Mouse (Mus musculus) left cerebral cortex, postnatal 36 days (tissue): ENCODE data around the gene Chsy1. TPM values are rescaled to one million over a fixed set of nuclear protein-coding genes. Genes with fewer than 3 reads are reported as not detected.

ENCODE experiments used
- DNase-seq, 2 experiments: peaks; one replicate each; pipeline ENCODE4 v3.0.0; 2021 to 2022; ENCODE audit warnings: low spot score in 2 of 2, mixed read lengths in 1 of 2
- intact Hi-C: fragments of 180-260 bp; cut with DNase I; formaldehyde crosslinking; loops from one replicate; pipeline ENCODE4 v1.15.1; 2025
- total RNA-seq, 2 experiments: library from RNA; stranded (reverse); gene quantifications; 2 replicates each; pipeline ENCODE4 v1.2.3; 2021

Gene Chsy1
- total RNA-seq = 10 to 100 TPM; 15.4 to 16.2 TPM

GRCm38 (mm10) chr7:66108961-66109854, at the start of gene Chsy1:
Gene Chsy1 (plus strand): TSS chr7:66109515.
- intact Hi-C loops = loop anchor here (2.0 to 10.0 kb wide), 3 partner anchors 68 to 556 kb away; no protein-coding TSS in a partner anchor

DNA sequence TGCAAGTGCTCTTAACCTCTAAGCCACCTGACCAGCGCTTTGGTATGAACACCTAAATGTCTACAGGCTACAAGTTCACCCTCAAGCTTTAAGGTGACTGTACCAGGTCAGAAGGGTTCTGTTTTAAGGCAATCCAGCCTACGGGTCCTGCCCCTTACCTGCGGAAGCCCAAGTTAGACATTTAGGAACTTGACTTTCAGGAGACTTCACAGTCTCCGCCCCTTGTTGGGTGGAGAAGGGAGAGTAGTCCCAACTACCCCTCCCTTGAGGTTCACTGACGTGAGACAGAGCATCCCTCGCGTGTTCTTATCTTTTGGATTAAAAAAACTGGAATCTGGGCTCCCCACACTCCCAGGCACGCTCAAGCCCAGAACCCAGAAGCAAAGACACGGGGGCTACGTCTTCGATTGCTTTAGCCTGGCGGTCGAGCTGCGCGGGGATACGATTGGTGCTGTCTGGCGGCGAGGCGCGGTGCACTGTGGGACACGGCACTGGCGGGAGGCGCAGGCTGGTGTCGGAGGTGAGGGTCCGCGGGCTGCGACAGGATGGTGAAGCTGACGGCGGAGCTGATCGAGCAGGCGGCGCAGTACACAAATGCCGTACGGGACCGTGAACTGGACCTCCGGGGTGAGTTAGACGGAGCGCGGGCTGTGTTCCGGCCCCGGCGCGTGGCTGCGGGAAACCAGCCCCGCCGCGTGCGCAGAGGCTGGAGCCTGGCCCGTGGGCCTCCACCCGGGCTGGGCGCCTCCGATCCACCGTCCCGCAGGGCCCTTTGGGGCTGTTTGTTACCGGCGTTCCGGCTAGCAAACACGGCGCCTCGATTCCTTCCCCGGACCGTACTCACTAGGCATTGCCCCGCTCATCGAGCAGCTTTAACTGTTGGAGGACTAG, 49.0 kb upstream of the Chsy1 start:
- intact Hi-C loops = no loop called here
- peak; percentile 90 to 93 for DNase-seq

More at GRCm38 (mm10) chr7:66108961-66109854, at the start of gene Chsy1:
- peak; percentile 93 to 95 for DNase-seq

- DNase-seq = no peak
- intact Hi-C loops = no loop called here
These were observed 48.3 kb upstream of the Chsy1 start for GRCm38 (mm10) chr7:66061057-66061456.

- intact Hi-C loops = no loop called here
- DNase-seq = no peak
These were observed 32.9 kb upstream of the Chsy1 start for GRCm38 (mm10) chr7:66076411-66076810.

- intact Hi-C loops = no loop called here
These were observed 29.7 kb upstream of the Chsy1 start, which contains the start of gene Selenos for GRCm38 (mm10) chr7:66079364-66080230. Gene Selenos (plus strand): TSS chr7:66079649.

DNA sequence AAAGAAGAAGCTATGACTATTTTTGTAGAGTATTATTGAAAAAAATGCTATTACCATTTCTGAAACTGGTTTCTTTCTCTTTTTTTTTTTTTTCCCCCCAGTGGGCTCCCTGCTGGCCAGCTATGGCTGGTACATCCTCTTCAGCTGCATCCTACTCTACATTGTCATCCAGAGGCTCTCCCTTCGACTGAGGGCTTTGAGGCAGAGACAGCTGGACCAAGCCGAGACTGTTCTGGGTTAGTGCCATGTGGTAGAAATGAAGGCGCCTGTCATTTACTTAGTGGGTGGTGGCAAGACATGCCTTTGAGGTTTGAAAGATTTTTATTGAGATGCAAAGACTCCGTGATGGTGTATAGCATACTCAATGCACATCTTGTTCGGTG, 29.1 kb upstream of the Chsy1 start:
- intact Hi-C loops = no loop called here
- no peak for DNase-seq

More at GRCm38 (mm10) chr7:66079364-66080230, 29.7 kb upstream of the Chsy1 start, which contains the start of gene Selenos:
- DNase-seq = peak; percentile 93 to 95

DNA sequence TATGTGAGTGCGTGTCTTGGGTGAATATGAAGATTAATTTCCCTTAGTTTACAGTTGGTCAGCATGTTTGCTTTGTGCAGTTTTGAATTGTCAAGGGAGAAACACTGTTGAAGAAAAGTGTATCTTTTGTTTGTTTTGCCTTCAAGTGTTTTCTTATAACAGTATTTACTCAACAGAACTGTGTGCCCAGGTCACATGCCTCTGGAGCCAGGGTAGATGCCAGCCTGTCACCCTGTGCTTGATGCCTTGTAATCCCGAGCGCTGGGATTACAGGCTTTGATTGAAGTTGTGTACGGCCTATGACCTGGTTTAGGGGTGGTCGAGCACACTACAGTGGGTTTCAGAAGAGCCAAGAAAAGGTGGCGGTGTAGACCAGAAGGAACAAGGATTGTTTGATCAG, 25.6 kb upstream of the Chsy1 start:
- intact Hi-C loops = no loop called here
- DNase-seq = no peak

DNA sequence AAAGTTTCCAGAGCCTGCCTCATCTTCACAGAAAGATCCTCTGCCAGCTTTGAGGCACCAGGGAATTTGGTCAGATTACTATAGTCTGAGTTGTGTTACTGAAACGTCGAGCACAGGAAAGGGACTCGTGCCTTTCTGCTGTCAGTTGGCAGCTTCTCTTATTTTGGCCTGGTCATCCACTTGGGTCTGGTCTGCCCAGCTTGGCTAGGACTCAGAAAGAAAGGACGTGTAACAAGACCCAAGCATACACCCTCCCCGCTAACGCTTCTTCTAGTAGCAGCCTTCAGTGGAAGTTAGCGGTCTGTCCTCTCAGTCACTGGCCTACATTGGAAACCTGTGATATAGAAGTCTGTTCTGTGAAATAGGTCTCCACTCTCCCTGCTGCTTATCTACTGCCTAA, 24.8 kb upstream of the Chsy1 start:
- DNase-seq = no peak
- intact Hi-C loops = no loop called here

- DNase-seq = peak; percentile 50 to 54
- intact Hi-C loops = no loop called here
These were observed 21.7 kb upstream of the Chsy1 start for GRCm38 (mm10) chr7:66087652-66088051.

DNA sequence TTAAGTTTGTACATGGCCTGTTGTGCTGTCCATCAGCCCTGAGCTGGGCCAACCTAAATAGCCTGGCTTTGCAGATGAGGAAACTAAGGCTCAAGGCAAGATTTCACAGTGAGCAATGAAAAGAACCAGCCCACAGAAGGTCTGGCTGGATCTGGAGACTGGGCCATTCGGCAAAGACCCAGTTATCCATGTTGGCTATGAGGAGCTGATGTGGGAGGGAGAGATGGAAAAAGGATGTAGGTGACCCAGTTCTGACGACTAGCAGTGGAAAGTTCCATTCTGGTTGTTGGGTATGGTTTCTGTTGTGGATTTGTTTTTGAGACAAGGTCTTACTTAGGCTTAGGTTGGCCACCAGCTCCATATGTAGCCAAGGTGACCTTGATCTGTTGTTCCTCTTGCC, 21.2 kb upstream of the Chsy1 start:
- intact Hi-C loops = no loop called here
- peak in 1 of 2 experiments; percentile 35 for DNase-seq

- intact Hi-C loops = no loop called here
These were observed 18.6 kb upstream of the Chsy1 start for GRCm38 (mm10) chr7:66090676-66091190.

GRCm38 (mm10) chr7:66091553-66091952, 17.8 kb upstream of the Chsy1 start:
- DNase-seq = no peak
- intact Hi-C loops = no loop called here

More at GRCm38 (mm10) chr7:66090676-66091190, 18.6 kb upstream of the Chsy1 start:
- DNase-seq = no peak

- intact Hi-C loops = no loop called here
- no peak for DNase-seq
These were observed 16.7 kb upstream of the Chsy1 start for GRCm38 (mm10) chr7:66092656-66093055.

DNA sequence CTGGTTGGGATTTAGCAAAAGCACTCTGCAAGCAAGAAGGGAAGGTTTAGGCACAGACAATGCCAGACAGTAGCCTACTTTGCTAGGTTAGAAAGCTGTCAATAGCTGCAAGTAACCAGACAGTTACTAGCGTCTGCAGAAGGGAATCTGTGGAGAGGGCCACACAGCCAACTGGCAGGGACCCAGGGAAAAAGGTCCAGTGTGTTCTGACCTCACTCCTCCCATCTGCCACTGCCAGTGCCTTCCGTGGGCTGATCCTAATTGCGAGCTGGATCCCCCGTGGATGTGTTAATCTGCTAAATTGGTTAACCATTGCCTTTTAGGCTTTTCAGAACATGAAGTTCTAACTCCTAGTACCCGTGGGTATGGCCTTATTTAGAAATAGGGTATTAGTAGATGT, 15.2 kb upstream of the Chsy1 start:
- intact Hi-C loops = no loop called here
- DNase-seq = no peak

DNA sequence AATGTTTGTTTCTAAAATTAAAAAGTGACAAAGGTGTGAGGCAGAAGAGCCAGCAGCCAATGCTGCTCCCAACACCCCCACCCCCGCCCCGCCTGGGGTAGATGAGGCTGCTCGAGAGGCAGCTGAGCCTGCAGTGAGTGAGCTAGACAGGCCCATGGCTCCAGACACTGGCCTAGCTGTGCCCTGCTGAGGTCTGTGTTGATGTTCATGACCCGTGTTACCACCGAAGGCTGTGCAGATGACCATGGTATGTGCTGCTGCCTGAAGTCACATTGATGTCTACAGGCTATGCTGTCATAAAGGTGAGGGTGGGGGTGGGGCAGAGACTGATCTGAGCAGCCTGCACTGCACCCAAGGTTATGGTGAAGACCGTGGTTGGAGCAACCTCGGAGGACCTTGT, 10.5 kb upstream of the Chsy1 start:
- DNase-seq = no peak
- intact Hi-C loops = no loop called here

GRCm38 (mm10) chr7:66101866-66102265, 7.4 kb upstream of the Chsy1 start:
- intact Hi-C loops = loop anchor here (1.0 to 10.0 kb wide), 3 partner anchors 198 to 563 kb away; partner anchors contain the start of gene Lrrk1
- DNase-seq = no peak

- DNase-seq = no peak
- intact Hi-C loops = loop anchor here (5.0 to 10.0 kb wide), 2 partner anchors 283 to 560 kb away; partner anchors contain the start of gene Lrrk1
These were observed 4.8 kb upstream of the Chsy1 start for GRCm38 (mm10) chr7:66104531-66104930.

GRCm38 (mm10) chr7:66105771-66106170, 3.5 kb upstream of the Chsy1 start:
- intact Hi-C loops = loop anchor here (5.0 to 10.0 kb wide), 2 partner anchors 72 to 559 kb away; no protein-coding TSS in a partner anchor
- DNase-seq = no peak
